Mouse (Mus musculus) kidney, adult 9 months (tissue): ENCODE results near the gene Osgep.
"Not testable (repeated sequence)": the region's sequence is repeated elsewhere in the genome, so short reads cannot be mapped to it uniquely, and the experiment has no call there.

Experiments
- DNase-seq: peaks from one replicate; pipeline ENCODE4 v3.0.0; 2022

Gene Osgep

GRCm38 (mm10) chr14:50875591-50876230 is 49.0 kb downstream of the Osgep start:
- no peak for DNase-seq

- DNase-seq = no peak
Measured at GRCm38 (mm10) chr14:50875175-50875574, 49.5 kb downstream of the Osgep start.

GRCm38 (mm10) chr14:50871284-50871683 is 53.4 kb downstream of the Osgep start:
- no peak for DNase-seq

- DNase-seq = no peak
Measured at GRCm38 (mm10) chr14:50870805-50871143, 53.9 kb downstream of the Osgep start.

- peak; percentile 82 for DNase-seq
Measured at GRCm38 (mm10) chr14:50869889-50870804, 54.5 kb downstream of the Osgep start, which contains the start of gene Tep1. Tep1 (minus strand) TSS chr14:50870560.

- no peak for DNase-seq
Measured at GRCm38 (mm10) chr14:50868656-50869055, 56.0 kb downstream of the Osgep start.

GRCm38 (mm10) chr14:50868211-50868610 is 56.5 kb downstream of the Osgep start:
- DNase-seq = no peak

GRCm38 (mm10) chr14:50866966-50867365 is 57.7 kb downstream of the Osgep start:
- no peak for DNase-seq

- DNase-seq = not testable (repeated sequence)
Measured at GRCm38 (mm10) chr14:50865005-50865404, 59.7 kb downstream of the Osgep start.

GRCm38 (mm10) chr14:50862641-50863040 is 62.1 kb downstream of the Osgep start:
- DNase-seq = no peak
